Mouse (Mus musculus) hematopoietic stem cell, adult 5-6 weeks (primary cell): ENCODE data around the gene Fam57a. TPM values are rescaled to one million over a fixed set of nuclear protein-coding genes. Genes with fewer than 3 reads are reported as not detected.
A peak's percentile ranks its signal among the peaks of the same experiment; 100 is the strongest.
"Not testable (repeated sequence)": the region's sequence is repeated elsewhere in the genome, so short reads cannot be mapped to it uniquely, and the experiment has no call there.

Experiments
- ATAC-seq, 2 experiments: fragments of 125-278 bp in 1 of 2; replicated peaks in 1 of 2; 2 replicates each; pipeline ENCODE4 v1.8.0; 2016 to 2017; ENCODE audit warnings: inconsistent platforms in 2 of 2, mild to moderate bottlenecking in 2 of 2, moderate number of reproducible peaks in 2 of 2, low read depth in 1 of 2, moderate TSS enrichment in 1 of 2; ENCODE audit not compliant: low FRiP score in 2 of 2, poor library complexity in 2 of 2, severe bottlenecking in 2 of 2, insufficient read depth in 1 of 2, low TSS enrichment in 1 of 2
- total RNA-seq: library from RNA; stranded (forward); fragments of 172-1452, 232-1000 nt; gene quantifications from 2 replicates; pipeline ENCODE4 v1.2.3, GENCODE M21; 2017

Fam57a gene
- total RNA-seq, 1 experiment from 2014 or later, result 5.3 TPM

DNA sequence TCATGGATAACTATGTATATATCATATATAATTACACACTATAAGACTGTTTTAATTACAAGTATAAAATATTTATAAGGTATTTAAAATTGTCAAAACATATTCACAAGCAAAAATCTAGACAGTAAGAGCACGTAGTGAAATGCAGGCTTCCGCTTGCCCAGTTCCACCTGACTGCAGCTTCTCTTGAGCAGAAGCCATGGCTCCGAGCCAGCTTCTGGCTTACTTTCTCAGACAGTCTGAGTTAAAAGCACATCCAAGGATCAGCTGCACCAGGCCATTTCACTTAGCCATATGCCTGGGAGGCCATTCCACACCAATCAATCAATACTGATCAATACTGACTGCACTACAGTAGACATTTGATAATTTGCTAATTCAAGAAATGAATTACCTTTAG is 10.5 kb upstream of the Fam57a start:
- no peak for ATAC-seq

DNA sequence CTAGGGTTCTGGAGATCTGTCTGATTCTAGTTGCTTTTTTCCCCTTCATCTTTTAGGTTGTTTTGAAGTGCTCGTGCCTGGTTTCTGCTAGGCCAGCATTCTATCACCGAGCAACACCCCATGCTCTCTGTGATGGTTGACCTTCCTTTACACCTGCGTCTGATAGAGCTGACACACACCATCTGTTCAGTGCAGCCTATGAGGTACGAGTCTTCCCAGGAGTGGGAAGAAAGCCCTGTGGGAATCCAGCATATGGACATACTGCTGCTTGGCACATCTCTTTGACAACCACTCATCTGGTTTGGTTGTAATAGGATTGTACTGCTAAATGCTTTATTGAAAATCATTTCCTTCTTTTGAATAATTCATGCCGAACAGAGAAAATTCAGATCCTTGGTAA is 9.3 kb upstream of the Fam57a start:
- ATAC-seq, result no peak

DNA sequence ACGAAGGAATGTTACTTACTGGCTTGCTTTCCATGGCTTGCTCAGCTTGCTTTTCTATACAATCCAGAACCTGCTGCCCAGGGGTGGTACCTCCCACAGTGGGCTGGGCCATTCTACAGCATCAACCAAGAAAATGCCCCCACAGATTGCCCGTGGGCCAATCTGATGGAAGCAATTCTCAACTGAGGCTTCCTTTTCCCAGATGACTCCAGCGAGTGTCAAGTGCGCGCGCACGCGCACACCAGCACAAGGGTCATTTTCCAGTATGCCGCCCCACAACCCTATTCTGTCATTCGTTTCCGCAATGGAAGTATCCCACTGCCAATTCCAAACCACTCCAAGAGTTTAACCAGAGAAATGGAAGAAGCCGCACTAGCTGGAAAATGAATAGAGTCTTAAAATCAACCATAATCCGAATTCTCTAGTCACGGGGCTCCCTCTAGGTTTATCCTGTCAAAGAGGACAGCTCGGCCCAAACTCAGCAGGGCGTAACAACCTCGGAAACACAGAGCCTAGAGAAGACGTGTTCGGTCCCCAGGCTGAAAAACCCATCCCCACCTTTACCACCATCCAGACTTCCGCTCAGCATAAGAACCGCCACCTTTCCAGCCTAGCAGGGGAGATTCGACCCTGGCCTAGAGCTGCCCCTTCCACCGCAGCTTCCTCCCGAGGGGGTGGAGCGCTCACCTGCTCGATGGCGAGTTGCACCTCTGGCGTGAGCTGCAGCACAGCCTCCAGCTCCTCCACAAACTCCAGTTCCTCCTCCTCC is 561 bp upstream of the Fam57a start:
- ATAC-seq, result peak; percentile 47 to 70

DNA sequence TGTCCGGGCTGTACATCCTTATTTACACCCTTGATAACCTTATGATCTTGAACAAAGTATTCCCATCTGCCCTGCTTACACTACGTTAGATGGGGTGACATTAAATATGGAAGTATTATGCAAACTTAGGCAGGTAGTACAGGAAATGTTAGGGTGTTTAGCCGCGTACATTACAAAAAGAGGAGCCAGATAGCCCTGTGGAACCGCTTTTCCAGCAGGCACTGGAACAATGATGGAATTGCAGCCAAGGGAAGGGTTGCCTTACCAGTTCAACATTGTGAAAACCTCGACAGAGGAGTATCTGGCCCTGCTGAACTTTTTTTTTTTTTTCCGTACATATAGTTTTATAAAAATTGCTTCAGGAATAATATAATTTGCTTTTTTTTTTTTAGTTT is 672 bp downstream of the Fam57a start:
- ATAC-seq, result no peak

DNA sequence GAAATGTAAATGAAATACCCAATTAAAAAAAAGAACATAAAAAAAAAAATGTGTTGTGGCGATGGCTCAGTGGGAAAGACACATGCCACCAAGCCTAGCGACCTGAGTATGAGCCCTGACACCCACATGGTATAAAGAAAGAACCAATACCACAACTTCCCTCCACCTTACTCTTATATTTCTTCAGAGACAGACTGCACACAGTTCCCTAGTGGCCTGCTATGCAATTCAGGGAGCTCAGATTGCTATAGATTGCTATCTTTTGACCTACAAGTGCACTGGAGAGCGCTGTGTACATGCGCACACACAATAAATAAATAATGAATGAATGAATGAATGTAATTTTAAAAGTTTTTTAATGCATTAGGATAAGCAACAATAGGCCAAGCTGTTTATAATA is 4.3 kb downstream of the Fam57a start:
- ATAC-seq, result no peak

DNA sequence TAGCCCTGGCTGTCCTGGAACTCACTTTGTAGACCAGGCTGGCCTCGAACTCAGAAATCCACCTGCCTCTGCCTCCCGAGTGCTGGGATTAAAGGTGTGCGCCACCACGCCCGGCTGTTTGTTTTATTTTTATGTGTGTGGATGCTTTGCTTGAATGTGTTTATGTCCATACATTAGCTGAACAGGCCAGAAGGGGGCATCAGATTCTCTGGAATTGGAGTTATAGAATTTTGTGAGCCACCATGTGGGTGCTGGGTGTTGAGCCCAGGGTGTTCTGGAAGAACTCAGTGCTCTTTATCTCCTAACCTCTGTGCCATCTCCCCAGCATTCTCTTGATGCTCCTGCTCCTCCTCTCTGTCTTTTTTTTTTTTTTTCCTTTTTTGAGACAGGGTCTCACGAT is 7.4 kb downstream of the Fam57a start:
- ATAC-seq, result no peak

DNA sequence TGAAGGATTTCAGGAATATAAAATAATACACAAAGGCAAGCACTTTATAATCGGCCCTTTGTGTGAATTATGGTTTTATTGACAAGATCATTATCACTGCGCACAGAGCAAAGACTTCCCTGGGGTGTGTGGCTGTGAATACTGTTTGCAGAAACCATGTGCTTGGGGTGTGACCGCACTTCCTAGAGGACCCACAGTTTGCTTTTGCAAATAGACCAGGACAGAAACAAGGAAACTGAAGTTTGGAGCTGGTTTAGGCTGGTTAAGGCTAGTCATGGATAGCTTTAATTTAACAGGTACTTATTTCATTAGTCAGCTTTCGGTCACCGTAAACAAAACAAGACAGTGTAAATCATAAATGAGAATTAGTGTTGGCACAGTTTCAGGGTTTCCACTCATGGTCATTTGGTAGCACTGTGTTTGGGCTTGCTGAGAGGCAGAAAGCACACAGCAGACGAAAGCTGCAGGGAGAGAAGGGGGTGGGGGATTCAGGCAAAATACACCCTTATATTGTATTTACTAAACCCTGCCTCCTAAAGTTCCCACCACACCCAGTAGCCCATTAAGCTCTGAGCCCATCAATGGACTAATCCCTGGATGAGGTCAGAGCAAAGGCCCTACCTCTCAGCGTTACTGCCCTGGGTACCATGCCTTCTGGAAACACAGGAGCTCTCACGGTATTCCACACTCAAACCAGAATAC is 17.0 kb downstream of the Fam57a start:
- ATAC-seq, result no peak

DNA sequence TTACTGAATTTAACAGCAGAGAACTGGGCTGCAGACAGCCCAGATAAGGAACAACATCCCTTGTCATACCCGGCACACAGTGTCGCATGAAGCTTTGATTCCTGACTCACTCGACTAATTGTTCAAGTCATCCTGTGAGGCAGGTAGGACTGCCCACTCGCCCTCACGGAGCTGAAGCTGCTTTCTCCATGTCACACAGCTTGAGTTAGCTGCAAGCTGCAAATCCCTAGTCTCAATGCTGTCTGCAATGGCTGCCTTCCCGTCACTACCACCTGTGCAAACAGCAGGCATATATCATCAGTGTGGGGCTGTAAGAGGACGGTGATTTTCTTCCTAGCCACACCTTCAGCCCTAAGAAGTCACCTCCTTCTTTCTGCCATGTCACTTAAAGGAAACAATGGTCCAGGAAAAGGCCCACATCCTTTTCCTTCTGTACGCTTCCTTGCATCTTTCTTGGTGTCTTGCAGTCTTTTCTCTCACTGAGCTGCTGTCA is 17.6 kb downstream of the Fam57a start:
- no peak for ATAC-seq

DNA sequence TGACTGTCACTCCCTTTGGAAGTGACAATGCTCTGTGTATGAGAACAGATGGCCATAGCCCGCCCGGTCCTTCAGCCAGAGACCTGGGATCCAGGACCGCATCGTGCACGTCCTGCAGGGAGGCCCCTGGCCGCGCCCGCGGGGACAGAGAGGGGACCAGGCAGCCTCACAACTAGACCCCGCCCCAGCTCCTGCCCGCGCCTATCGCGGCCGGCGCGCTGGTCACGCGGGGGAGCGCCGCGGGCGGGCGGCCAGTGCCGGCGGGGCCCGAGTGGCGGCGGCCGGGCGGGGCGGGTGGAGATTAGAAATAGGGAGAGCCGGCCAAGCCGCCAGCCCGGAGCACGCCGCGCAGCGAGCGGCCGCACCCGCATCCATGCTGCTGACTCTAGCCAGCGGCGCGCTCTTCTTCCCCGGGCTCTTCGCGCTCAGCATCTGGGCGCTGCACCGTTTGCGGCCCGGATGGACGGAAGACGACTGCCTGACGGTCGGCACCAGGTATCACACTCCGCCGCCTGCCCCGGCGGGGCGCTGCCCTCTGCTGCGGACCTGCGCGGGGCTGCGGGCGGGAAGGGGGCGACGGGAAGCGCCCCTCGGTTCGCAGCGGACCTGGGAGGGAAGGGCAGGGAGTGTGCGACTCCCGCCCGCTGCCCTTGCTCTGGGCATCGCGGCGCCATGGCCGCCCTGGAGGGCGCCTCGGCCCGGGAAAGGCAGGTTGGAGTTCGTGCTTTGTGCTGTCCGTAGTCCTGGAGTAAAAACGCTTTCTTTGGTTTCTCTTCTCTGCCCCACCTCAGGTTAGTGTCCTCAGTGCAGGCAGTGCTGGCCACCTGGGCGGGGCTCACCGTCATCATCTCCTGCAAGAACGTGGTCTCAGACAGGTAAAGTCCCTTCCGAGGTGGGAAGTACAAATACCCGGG is 22.5 kb downstream of the Fam57a start:
- ATAC-seq, result peak; percentile 82 to 89

DNA sequence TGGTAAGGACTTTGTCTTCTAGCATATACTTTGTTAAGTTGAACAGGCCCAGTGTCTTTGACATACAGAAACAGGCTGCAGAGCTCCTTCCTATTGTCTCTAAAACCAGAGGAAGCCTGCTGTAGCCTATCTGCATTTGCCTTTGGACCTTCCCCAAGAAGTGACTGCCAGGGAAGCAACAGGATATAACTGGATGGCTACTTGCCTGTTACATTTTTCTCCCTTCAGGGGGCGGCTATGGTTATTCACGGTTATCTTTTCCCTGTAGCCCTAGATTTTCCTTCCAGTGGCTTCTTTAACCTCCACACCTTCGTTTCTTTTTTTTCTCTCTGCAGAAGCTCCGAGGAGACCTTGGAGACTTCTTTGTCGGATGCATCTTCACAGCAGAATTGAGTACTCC is 27.3 kb downstream of the Fam57a start:
- ATAC-seq, result no peak

DNA sequence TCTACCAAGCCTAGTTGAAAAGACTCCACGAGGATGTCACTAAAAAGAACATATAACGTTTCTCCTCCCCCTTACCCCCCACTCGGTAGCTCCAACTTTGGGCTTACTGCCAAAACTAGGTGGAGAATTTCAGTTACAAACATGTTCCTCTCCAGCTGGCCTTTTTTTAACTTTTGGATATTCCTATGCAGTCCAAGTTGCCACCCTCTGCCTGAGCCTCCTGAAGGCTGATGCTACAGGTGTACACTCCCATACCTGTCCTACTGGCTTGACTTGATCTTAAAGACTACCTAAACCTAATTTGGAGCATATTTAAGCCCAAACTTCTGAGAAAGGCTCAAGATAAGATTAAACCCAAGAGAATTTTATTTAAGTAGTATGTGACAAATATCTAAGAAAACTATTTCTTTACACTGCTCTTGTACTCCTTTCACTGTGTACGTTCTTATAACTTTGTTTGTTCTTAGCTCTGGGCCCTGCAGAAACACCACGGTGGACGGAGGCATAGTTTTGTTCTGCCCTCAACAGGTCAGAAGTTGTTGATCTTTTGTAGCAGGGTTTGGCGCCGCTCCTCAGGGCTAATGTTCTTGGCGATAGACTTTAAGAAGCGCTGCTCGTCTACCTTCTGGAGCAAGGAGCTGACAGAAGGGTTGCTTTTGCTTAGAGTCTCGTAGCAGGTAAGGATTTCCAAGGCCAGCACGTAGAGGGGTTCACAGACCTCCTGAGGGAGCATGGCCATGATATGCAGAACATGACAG is 30.9 kb downstream of the Fam57a start:
- no peak for ATAC-seq

DNA sequence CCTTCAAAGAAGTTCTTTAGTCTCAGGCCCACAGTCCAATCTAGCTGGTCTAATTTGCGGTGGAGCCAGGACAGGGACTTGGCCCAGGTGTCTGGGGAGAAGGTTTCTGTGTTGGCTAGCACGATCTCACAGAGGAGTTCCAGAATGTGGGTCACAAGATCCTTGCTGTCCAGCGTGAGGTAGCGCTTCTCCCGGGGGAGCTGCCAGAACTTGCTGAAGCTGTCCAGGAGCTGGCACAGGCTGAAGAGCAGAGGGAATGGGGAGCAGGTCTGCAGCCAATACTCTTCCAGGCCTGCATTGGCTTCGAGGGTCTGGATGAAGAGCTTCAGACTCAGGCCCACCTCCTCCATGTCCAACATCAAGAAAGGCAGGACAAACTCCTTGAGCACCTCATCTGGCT is 32.1 kb downstream of the Fam57a start:
- ATAC-seq, result not testable (repeated sequence)

DNA sequence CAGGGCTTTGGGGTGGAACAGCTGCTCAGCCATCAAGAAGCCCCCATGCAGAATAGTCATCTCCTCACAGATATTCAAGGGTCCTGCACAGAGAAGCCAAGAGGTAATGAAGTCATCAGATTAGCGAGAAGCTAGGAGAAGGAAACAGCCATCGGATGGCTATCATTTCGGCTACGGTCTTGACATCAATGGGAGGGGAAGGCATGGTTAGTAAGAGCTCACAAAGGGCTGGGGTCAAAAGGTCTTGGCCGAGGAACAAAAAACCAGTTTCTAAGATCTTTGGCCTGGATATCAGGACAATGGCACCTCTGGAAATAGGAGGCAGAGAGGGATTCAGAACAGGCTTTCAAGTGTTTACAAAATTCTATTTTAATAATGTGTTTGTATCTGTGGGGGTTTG is 34.4 kb downstream of the Fam57a start:
- ATAC-seq, result no peak

DNA sequence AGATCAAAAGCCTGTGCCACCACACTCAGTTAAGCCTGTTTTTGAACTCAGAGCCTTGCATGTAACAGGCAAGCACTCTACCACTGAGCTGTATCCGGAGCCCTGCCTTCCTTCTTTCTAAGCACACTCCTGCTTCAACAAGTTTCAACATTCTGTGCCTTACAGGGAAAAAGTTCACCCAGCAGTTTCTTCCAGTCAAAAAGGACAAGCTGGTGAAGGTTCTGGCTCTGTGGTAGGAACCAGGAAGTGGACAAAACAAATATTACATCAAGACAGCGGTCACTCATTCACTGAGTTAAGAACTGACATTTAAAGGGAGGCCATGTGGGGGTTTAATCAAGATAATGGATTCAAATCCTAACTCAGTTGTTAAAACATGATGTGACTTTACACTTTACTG is 35.5 kb downstream of the Fam57a start:
- ATAC-seq, result no peak

DNA sequence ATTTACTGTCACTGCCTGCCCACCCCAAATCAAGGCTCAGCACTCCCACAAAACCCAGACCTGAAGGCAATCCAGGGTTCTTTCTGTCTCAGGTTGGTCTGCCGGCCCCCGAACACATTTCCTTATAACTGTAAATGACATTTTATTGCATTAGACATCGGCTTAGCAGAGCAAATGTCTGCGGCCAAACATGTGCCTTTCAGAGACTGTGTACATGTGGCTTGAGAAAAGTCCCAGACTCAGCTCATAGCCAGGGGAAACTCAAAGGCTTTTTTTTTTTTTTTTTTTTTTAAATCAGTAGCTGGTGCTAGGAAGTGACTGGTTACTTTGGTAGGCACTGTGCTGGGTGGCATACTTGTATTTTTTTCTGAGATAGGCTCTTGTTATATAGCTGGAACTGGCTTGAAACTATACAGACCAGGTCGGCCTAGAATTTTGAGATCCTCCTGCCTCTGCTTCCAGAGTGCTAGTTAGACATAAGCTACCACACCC is 36.6 kb downstream of the Fam57a start:
- ATAC-seq, result no peak

DNA sequence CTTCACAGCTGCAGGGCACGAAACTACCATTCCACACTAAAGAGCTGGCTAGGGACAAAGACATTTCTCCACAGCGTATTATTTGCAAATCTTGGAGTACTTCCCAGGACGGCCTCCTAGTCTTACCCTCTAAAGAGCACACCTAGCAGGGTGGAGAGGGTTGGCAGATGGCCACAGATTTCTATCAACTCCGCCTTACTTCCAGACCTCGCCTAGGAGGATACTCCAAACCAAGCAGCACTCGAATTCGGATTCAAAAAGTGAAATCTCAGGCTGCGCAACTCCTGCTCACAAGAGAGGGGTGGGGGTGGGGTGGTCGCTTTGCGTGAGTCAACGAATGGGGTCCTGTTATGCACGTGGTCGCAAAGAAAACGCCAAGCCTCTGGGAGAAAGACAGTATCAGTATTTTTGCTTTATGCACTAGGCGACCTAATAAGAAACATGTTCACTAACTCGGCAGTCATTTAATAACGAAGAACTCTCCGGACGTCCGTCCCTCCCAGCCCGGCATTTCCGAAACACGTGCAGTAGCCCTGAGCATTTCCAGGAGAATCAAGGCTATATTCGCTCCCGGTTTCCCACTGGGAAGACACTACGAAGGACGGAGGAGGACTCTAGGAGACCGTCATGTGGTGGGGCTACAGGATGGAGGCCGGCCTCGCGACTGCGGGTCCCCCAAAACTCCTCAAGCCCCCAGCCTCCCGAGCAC is 37.4 kb downstream of the Fam57a start:
- ATAC-seq, result no peak
